Mouse (Mus musculus) embryo, embryonic 9.5 days (tissue): ENCODE data around the gene Apof.

ENCODE experiments used
- DNase-seq: peaks from one replicate; pipeline ENCODE4 v3.0.0-alpha.2; 2017; ENCODE audit errors: extremely low spot score

Gene Apof

GRCm38 (mm10) chr10:128268371-128268770 is at the start of gene Apof:
Gene Apof, plus strand, starts transcription at chr10:128268671.
- DNase-seq: no peak

GRCm38 (mm10) chr10:128221533-128222286 is 46.8 kb upstream of the Apof start:
- DNase-seq: no peak

GRCm38 (mm10) chr10:128225064-128225463 is 43.4 kb upstream of the Apof start:
- no peak for DNase-seq

GRCm38 (mm10) chr10:128225538-128225937 is 42.9 kb upstream of the Apof start, which contains the start of gene Mip:
Gene Mip, plus strand, starts transcription at chr10:128225838.
- no peak for DNase-seq

GRCm38 (mm10) chr10:128227592-128227991 is 40.9 kb upstream of the Apof start:
- DNase-seq: no peak

GRCm38 (mm10) chr10:128228009-128228408 is 40.5 kb upstream of the Apof start:
- DNase-seq: no peak

GRCm38 (mm10) chr10:128230582-128230981 is 37.9 kb upstream of the Apof start:
- no peak for DNase-seq

- DNase-seq: no peak
Measured at GRCm38 (mm10) chr10:128231146-128231545, 37.3 kb upstream of the Apof start.

GRCm38 (mm10) chr10:128231697-128232419 is 36.6 kb upstream of the Apof start, which contains the start of gene Timeless:
Gene Timeless, plus strand, starts transcription at chr10:128232065.
- DNase-seq: peak; percentile 93

- peak; percentile 82 for DNase-seq
Measured at GRCm38 (mm10) chr10:128232420-128232985, 36.0 kb upstream of the Apof start.

- no peak for DNase-seq
Measured at GRCm38 (mm10) chr10:128236321-128236720, 32.1 kb upstream of the Apof start.

GRCm38 (mm10) chr10:128237807-128238480 is 30.5 kb upstream of the Apof start:
- DNase-seq: no peak

- no peak for DNase-seq
Measured at GRCm38 (mm10) chr10:128239140-128239539, 29.3 kb upstream of the Apof start.

GRCm38 (mm10) chr10:128240131-128240530 is 28.3 kb upstream of the Apof start:
- DNase-seq: no peak

GRCm38 (mm10) chr10:128243252-128243651 is 25.2 kb upstream of the Apof start:
- no peak for DNase-seq

- DNase-seq: no peak
Measured at GRCm38 (mm10) chr10:128244121-128244520, 24.4 kb upstream of the Apof start.

GRCm38 (mm10) chr10:128247020-128247732 is 21.3 kb upstream of the Apof start:
- no peak for DNase-seq

- no peak for DNase-seq
Measured at GRCm38 (mm10) chr10:128250565-128250964, 17.9 kb upstream of the Apof start.

GRCm38 (mm10) chr10:128253677-128254255 is 14.7 kb upstream of the Apof start, which contains the start of gene Apon:
Gene Apon, plus strand, starts transcription at chr10:128254096.
- DNase-seq: no peak

GRCm38 (mm10) chr10:128255925-128256324 is 12.5 kb upstream of the Apof start:
- DNase-seq: no peak

- no peak for DNase-seq
Measured at GRCm38 (mm10) chr10:128256328-128256727, 12.1 kb upstream of the Apof start.
